Mouse (Mus musculus) bone marrow macrophage, adult 2 months (primary cell): ENCODE measurements around the gene Cd68.

ENCODE experiments used
- CTCF ChIP-seq: IDR thresholded peaks from 2 replicates; pipeline ENCODE4 v1.5.1; 2012; ENCODE audit warnings: low read depth, mild to moderate bottlenecking, low read length, moderate library complexity
- POLR2A ChIP-seq: IDR thresholded peaks from 2 replicates; pipeline ENCODE4 v1.6.1; 2012; ENCODE audit warnings: mild to moderate bottlenecking, low read depth, low read length, borderline replicate concordance

DNA sequence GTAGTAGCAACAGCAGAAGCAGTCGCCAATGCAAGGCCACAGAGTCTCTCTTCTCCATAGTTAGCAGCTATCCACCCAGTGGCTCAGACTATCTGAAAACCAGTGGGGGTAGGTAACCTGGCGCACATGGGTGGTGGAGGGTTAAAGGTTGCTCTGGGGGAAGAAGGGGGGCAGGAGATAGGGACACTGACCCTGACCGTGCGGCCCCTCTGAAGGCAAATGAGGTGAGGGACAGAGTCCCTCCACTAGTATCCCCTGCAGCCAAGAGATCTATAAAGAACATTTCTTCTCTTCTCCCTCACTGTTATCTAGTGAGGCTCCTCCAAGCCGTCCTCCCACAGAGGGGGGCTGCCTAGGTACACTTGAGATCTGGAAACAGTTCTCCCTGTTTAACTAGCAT is 48.1 kb downstream of the Cd68 start, which contains the start of gene Shbg:
- TF ChIP-seq POLR2A (no peak), CTCF (no peak)
